Comparison of ENCODE assay signal across 13 mouse cellular contexts in genomic region chr9:69314451-69315210, GRCm38 (mm10).
"Had no signal": no experiment of that assay in that cellular context is flagged by ENCODE, and none has a peak within 500 bp of the region (broad histone marks: within the 10 kb centered on the region; RNA-seq: fewer than 3 reads in every experiment).

No protein-coding gene starts in this region.

- H3K27me3 ChIP-seq: liver, embryonic 13.5 days; midbrain, embryonic 12.5 days had no signal

- H3K9me3 ChIP-seq: limb, embryonic 13.5 days; liver, embryonic 13.5 days; midbrain, embryonic 12.5 days; neural tube, embryonic 13.5 days had no signal

- H3K4me3 ChIP-seq: layer of hippocampus, adult 2 months; limb, embryonic 13.5 days; liver, embryonic 13.5 days; midbrain, embryonic 12.5 days; neural tube, embryonic 13.5 days had no signal

- ATAC-seq: midbrain, embryonic 16.5 days had no signal

- H3K4me1 ChIP-seq: midbrain, embryonic 12.5 days had no signal

- H3K9ac ChIP-seq: limb, embryonic 13.5 days; liver, embryonic 13.5 days; midbrain, embryonic 12.5 days; neural tube, embryonic 13.5 days had no signal

- H3K36me3 ChIP-seq: limb, embryonic 13.5 days; liver, embryonic 13.5 days; midbrain, embryonic 12.5 days; neural tube, embryonic 13.5 days had no signal

- H3K4me2 ChIP-seq: limb, embryonic 13.5 days; liver, embryonic 13.5 days; midbrain, embryonic 12.5 days; neural tube, embryonic 13.5 days had no signal

- H3K27ac ChIP-seq: layer of hippocampus, adult 2 months; limb, embryonic 13.5 days; liver, embryonic 13.5 days; midbrain, embryonic 12.5 days; neural tube, embryonic 13.5 days had no signal

- DNase-seq: kidney, postnatal 10 days; kidney, postnatal 4 days; left cerebral cortex, postnatal 4 days; liver, embryonic 13.5 days; lung, adult 18-20 months; retina, postnatal 1 day; right cerebral cortex, postnatal 14 days; thymus, postnatal 4 days had no signal
